Mouse (Mus musculus): ENCODE measurements around the gene Rpl10a. TPM values are rescaled to one million over a fixed set of nuclear protein-coding genes. Genes with fewer than 3 reads are reported as not detected.

Rpl10a gene
- polyA plus RNA-seq, 1 experiment = 1,141 TPM

- Histone ChIP-seq H3K27ac (ENCODE audit: control insufficient read depth, insufficient read depth, low read depth, low read length, poor library complexity) (no peak overlapping the region), H3K4me1 (ENCODE audit: control insufficient read depth, insufficient read depth, low read length) (no peaks in the 10 kb centered on the region), H3K4me3 (replicated peaks; ENCODE audit: control insufficient read depth, low read depth, low read length) (no peak overlapping the region)
- whole genome bisulfite sequencing = 10% methylated on average over 17 of the region's 17 CpGs
- TF ChIP-seq CTCF (IDR thresholded peaks at IDR 0.05; ENCODE audit: control insufficient read depth, insufficient read depth, low read length) (no peak), POLR2A (IDR thresholded peaks at IDR 0.05; ENCODE audit: borderline replicate concordance, control insufficient read depth, low read depth, low read length) (no peak)
Observed at GRCm38 (mm10) chr17:28375592-28376061, 47.4 kb downstream of the Rpl10a start.

DNA sequence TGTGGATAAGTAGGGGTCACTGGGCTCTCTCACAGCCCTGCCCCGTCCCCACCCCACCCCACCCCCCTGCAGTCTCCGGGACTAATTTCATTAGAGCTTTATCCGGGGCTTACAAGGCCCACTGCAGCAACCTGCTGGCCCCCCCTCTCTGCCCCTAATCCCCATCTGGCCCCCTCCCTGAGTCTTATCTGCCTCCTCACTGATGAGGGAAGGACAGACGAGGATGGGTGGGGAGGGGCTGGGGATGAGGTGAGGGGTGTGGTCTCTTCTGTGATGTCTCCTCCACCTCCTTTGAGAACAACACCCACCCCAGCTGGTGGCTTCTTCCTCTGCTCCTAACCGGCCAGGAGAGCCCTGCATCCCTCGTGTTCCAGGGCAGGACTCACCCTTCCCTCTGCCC is 52.0 kb downstream of the Rpl10a start:
- Histone ChIP-seq H3K4me3 (replicated peaks; ENCODE audit: control insufficient read depth, low read depth, low read length) (no peak overlapping the region), H3K27ac (ENCODE audit: control insufficient read depth, insufficient read depth, low read depth, low read length, poor library complexity) (no peak overlapping the region), H3K4me1 (ENCODE audit: control insufficient read depth, insufficient read depth, low read length) (no peaks in the 10 kb centered on the region)
- TF ChIP-seq POLR2A (IDR thresholded peaks at IDR 0.05; ENCODE audit: borderline replicate concordance, control insufficient read depth, low read depth, low read length) = no peak
- WGBS = 34% methylated on average over 6 of the region's 6 CpGs

Other genes starting within 250 kb of the Rpl10a start
- gene Tcp11, start 247.8 kb upstream of the Rpl10a start, polyA plus RNA-seq (2011; ENCODE audit: insufficient read depth, insufficient read length, low replicate concordance, missing spikeins) = 0.83 and 1.9 TPM in 2 replicates
- gene Scube3, start 186.3 kb upstream of the Rpl10a start, polyA plus RNA-seq (2011; ENCODE audit: insufficient read depth, insufficient read length, low replicate concordance, missing spikeins) = 0.57 TPM in 1 of 2 replicates, not detected in the other
- gene Zfp523, start 151.3 kb upstream of the Rpl10a start, polyA plus RNA-seq (2011; ENCODE audit: insufficient read depth, insufficient read length, low replicate concordance, missing spikeins) = 4.3 and 11.8 TPM in 2 replicates
- 41.3 and 45.4 TPM in 2 replicates for gene Def6, start 120.7 kb upstream of the Rpl10a start, polyA plus RNA-seq (2011; ENCODE audit: insufficient read depth, insufficient read length, low replicate concordance, missing spikeins)
- 4.4 and 13.2 TPM in 2 replicates for gene Ppard, start 95.8 kb upstream of the Rpl10a start, polyA plus RNA-seq (2011; ENCODE audit: insufficient read depth, insufficient read length, low replicate concordance, missing spikeins)
- 24.9 and 40.5 TPM in 2 replicates for gene Fance, start 15.0 kb upstream of the Rpl10a start, polyA plus RNA-seq (2011; ENCODE audit: insufficient read depth, insufficient read length, low replicate concordance, missing spikeins)
- 1.1 and 2.8 TPM in 2 replicates for gene Tead3, start 22.3 kb downstream of the Rpl10a start, polyA plus RNA-seq (2011; ENCODE audit: insufficient read depth, insufficient read length, low replicate concordance, missing spikeins)
- gene Tulp1, start 36.8 kb downstream of the Rpl10a start, polyA plus RNA-seq (2011; ENCODE audit: insufficient read depth, insufficient read length, low replicate concordance, missing spikeins) = 1.9 and 7.8 TPM in 2 replicates
- gene Fkbp5, start 189.1 kb downstream of the Rpl10a start, polyA plus RNA-seq (2011; ENCODE audit: insufficient read depth, insufficient read length, low replicate concordance, missing spikeins) = 29.4 and 48.6 TPM in 2 replicates
- not detected in 2 replicates for gene Armc12, start 202.3 kb downstream of the Rpl10a start, polyA plus RNA-seq (2011; ENCODE audit: insufficient read depth, insufficient read length, low replicate concordance, missing spikeins)
- gene Clpsl2, start 220.9 kb downstream of the Rpl10a start, polyA plus RNA-seq (2011; ENCODE audit: insufficient read depth, insufficient read length, low replicate concordance, missing spikeins) = not detected in 2 replicates
- not detected in 2 replicates for gene Clps, start 232.3 kb downstream of the Rpl10a start, polyA plus RNA-seq (2011; ENCODE audit: insufficient read depth, insufficient read length, low replicate concordance, missing spikeins)
- not detected in 2 replicates for gene Lhfpl5, start 247.2 kb downstream of the Rpl10a start, polyA plus RNA-seq (2011; ENCODE audit: insufficient read depth, insufficient read length, low replicate concordance, missing spikeins)